Mouse (Mus musculus): ENCODE data around the gene Eepd1. TPM values are rescaled to one million over a fixed set of nuclear protein-coding genes. Genes with fewer than 3 reads are reported as not detected.
"Not testable (repeated sequence)": the region's sequence is repeated elsewhere in the genome, so short reads cannot be mapped to it uniquely, and the experiment has no call there.

Gene Eepd1
- polyA plus RNA-seq (2014; fragmentation: Nextera tagmentation; extraction: Ambion mirVana): 10.3 and 12.3 TPM in 2 replicates

- peak within 1 kb of the TSS; percentile 85 for H3K4me2 ChIP-seq (ENCODE audit: low read depth)
- H3K4me3 ChIP-seq (ENCODE audit: low read depth, low read length): peak within 1 kb of the TSS; percentile 73
- under 1% methylated on average over 64 of the region's 75 CpGs for WGBS
- DNase-seq (ENCODE audit: low spot score) (peak; percentile 95), ATAC-seq (ENCODE audit: insufficient read depth, low FRiP score, low TSS enrichment) (peak; percentile 98)
- no peak within 1 kb of the TSS for H3K27ac ChIP-seq (ENCODE audit: low read depth, low read length)
- no peaks in the 10 kb centered on the region for H3K36me3 ChIP-seq (ENCODE audit: control insufficient read depth, insufficient read depth, low read length)
- 0 out of 2 replicates have a peak, but pooled peaks cover 4% of the 10 kb centered on the region for H3K27me3 ChIP-seq (ENCODE audit: control insufficient read depth, insufficient read depth, low read length)
- no peaks in the 10 kb centered on the region for H3K9me3 ChIP-seq (ENCODE audit: control insufficient read depth, low read length)
- 0 out of 2 replicates have a peak, but pooled peaks cover 11% of the 10 kb centered on the region for H3K4me1 ChIP-seq (ENCODE audit: control insufficient read depth, insufficient read depth, low read length)
- peak within 1 kb of the TSS; percentile 70 for H3K9ac ChIP-seq (ENCODE audit: low read length)
These were observed at the start of gene Eepd1 for GRCm38 (mm10) chr9:25481344-25482095. Eepd1 (plus strand) TSS chr9:25481547.

DNA sequence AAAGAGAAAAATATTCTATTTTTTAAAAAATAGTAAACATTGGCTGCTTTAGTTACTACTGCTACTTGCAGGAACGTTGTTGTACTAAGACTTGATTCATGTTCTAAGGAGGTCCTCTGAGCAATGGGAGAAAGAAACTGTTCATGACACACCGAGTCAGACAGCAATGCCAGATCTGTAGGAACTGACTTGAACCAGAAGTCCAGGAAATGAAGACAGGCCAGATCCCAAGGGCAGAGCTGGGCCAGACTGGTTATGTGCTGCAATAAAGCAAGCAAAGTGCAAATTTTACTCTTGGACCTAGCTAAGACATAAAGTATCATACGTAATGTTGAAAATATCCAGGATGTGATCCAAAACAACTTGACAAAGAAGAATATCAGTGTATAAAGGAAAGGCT, 42.5 kb upstream of the Eepd1 start:
- Histone ChIP-seq H3K9ac (ENCODE audit: low read length) (no peak overlapping the region), H3K36me3 (ENCODE audit: control insufficient read depth, insufficient read depth, low read length) (no peaks in the 10 kb centered on the region)
- 86% methylated on average over 3 of the region's 3 CpGs for WGBS

GRCm38 (mm10) chr9:25440046-25440445, 41.3 kb upstream of the Eepd1 start:
- H3K9ac ChIP-seq (ENCODE audit: low read length); H3K9me3 ChIP-seq (ENCODE audit: control insufficient read depth, low read length); H3K27ac ChIP-seq (ENCODE audit: low read depth, low read length); H3K27me3 ChIP-seq (ENCODE audit: control insufficient read depth, insufficient read depth, low read length); H3K4me3 ChIP-seq (ENCODE audit: low read depth, low read length); DNase-seq (ENCODE audit: low spot score); H3K36me3 ChIP-seq (ENCODE audit: control insufficient read depth, insufficient read depth, low read length); H3K4me1 ChIP-seq (ENCODE audit: control insufficient read depth, insufficient read depth, low read length); H3K4me2 ChIP-seq (ENCODE audit: low read depth); ATAC-seq (ENCODE audit: insufficient read depth, low FRiP score, low TSS enrichment): not testable (repeated sequence)
- WGBS: 95% methylated on average over 2 of the region's 5 CpGs

More for the DNA sequence above, 42.5 kb upstream of the Eepd1 start:
- Histone ChIP-seq H3K27ac (ENCODE audit: low read depth, low read length) (no peak overlapping the region), H3K27me3 (ENCODE audit: control insufficient read depth, insufficient read depth, low read length) (no peaks in the 10 kb centered on the region), H3K4me2 (ENCODE audit: low read depth) (no peak overlapping the region), H3K4me1 (ENCODE audit: control insufficient read depth, insufficient read depth, low read length) (no peaks in the 10 kb centered on the region), H3K4me3 (ENCODE audit: low read depth, low read length) (no peak overlapping the region), H3K9me3 (ENCODE audit: control insufficient read depth, low read length) (no peaks in the 10 kb centered on the region)
- DNase-seq (ENCODE audit: low spot score) (no peak), ATAC-seq (ENCODE audit: insufficient read depth, low FRiP score, low TSS enrichment) (no peak)

GRCm38 (mm10) chr9:25442041-25442440, 39.3 kb upstream of the Eepd1 start:
- Histone ChIP-seq H3K27me3 (ENCODE audit: control insufficient read depth, insufficient read depth, low read length) (no peaks in the 10 kb centered on the region), H3K4me3 (ENCODE audit: low read depth, low read length) (no peak overlapping the region), H3K9me3 (ENCODE audit: control insufficient read depth, low read length) (no peaks in the 10 kb centered on the region), H3K4me2 (ENCODE audit: low read depth) (no peak overlapping the region), H3K36me3 (ENCODE audit: control insufficient read depth, insufficient read depth, low read length) (no peaks in the 10 kb centered on the region), H3K27ac (ENCODE audit: low read depth, low read length) (no peak overlapping the region), H3K9ac (ENCODE audit: low read length) (no peak overlapping the region), H3K4me1 (ENCODE audit: control insufficient read depth, insufficient read depth, low read length) (no peaks in the 10 kb centered on the region)
- ATAC-seq (ENCODE audit: insufficient read depth, low FRiP score, low TSS enrichment) (no peak), DNase-seq (ENCODE audit: low spot score) (no peak)

DNA sequence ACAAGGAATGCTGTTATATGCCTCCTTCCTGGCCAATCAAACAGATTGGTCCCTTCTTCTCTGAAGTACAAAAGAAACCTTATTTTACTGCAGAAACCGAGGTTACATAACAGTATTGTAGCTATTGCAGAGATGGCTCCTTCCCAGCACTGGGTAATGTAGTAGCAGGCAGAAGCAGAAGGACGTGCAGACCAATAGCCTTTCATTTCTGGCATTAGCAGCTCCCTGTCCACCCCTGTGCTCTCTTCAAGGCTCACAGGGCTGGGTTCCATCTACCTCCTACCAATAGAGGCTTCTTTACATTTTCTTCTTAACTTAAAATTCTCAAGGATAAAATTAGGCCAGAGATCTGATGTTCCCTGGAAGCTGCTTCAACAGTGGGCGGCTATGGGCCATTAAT, 38.3 kb upstream of the Eepd1 start:
- Histone ChIP-seq H3K9ac (ENCODE audit: low read length) (no peak overlapping the region), H3K9me3 (ENCODE audit: control insufficient read depth, low read length) (no peaks in the 10 kb centered on the region), H3K4me2 (ENCODE audit: low read depth) (no peak overlapping the region), H3K27me3 (ENCODE audit: control insufficient read depth, insufficient read depth, low read length) (no peaks in the 10 kb centered on the region), H3K27ac (ENCODE audit: low read depth, low read length) (no peak overlapping the region), H3K4me1 (ENCODE audit: control insufficient read depth, insufficient read depth, low read length) (no peaks in the 10 kb centered on the region), H3K4me3 (ENCODE audit: low read depth, low read length) (no peak overlapping the region), H3K36me3 (ENCODE audit: control insufficient read depth, insufficient read depth, low read length) (no peaks in the 10 kb centered on the region)
- 76% methylated on average over 3 of the region's 3 CpGs for WGBS
- ATAC-seq (ENCODE audit: insufficient read depth, low FRiP score, low TSS enrichment): no peak
- no peak for DNase-seq (ENCODE audit: low spot score)

- no peak for ATAC-seq (ENCODE audit: insufficient read depth, low FRiP score, low TSS enrichment)
- Histone ChIP-seq H3K4me2 (ENCODE audit: low read depth) (no peak overlapping the region), H3K4me1 (ENCODE audit: control insufficient read depth, insufficient read depth, low read length) (no peaks in the 10 kb centered on the region), H3K4me3 (ENCODE audit: low read depth, low read length) (no peak overlapping the region), H3K9ac (ENCODE audit: low read length) (no peak overlapping the region), H3K27ac (ENCODE audit: low read depth, low read length) (no peak overlapping the region), H3K9me3 (ENCODE audit: control insufficient read depth, low read length) (no peaks in the 10 kb centered on the region), H3K27me3 (ENCODE audit: control insufficient read depth, insufficient read depth, low read length) (no peaks in the 10 kb centered on the region), H3K36me3 (ENCODE audit: control insufficient read depth, insufficient read depth, low read length) (no peaks in the 10 kb centered on the region)
- DNase-seq (ENCODE audit: low spot score): no peak
These were observed 37.8 kb upstream of the Eepd1 start for GRCm38 (mm10) chr9:25443546-25443945.

DNA sequence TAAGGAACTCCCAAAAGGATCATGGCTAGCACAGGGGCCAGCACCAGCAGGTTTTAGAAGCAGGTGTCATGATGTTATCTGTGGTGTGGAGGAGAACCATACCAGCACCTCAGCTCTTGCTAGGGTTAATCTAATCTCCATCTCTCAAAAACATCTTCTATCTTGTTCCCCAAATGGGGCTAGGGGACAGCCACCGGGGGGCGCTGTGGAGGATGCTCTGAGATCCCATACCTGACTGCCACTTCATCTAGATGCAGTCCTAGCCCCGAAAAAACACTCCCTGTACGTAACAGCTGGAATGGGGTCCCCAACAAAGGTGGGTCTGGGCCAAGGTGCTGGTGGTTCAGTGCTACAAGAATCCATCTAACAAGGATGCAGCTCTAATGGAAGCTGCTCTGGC, 31.0 kb upstream of the Eepd1 start:
- H3K9ac ChIP-seq (ENCODE audit: low read length): no peak overlapping the region
- ATAC-seq (ENCODE audit: insufficient read depth, low FRiP score, low TSS enrichment) (no peak), DNase-seq (ENCODE audit: low spot score) (no peak)
- H3K4me2 ChIP-seq (ENCODE audit: low read depth): no peak overlapping the region
- H3K27ac ChIP-seq (ENCODE audit: low read depth, low read length): no peak overlapping the region
- WGBS: 61% methylated on average over 4 of the region's 4 CpGs
- no peaks in the 10 kb centered on the region for H3K9me3 ChIP-seq (ENCODE audit: control insufficient read depth, low read length)
- no peak overlapping the region for H3K4me3 ChIP-seq (ENCODE audit: low read depth, low read length)
- H3K4me1 ChIP-seq (ENCODE audit: control insufficient read depth, insufficient read depth, low read length): no peaks in the 10 kb centered on the region
- no peaks in the 10 kb centered on the region for H3K27me3 ChIP-seq (ENCODE audit: control insufficient read depth, insufficient read depth, low read length)
- H3K36me3 ChIP-seq (ENCODE audit: control insufficient read depth, insufficient read depth, low read length): no peaks in the 10 kb centered on the region

GRCm38 (mm10) chr9:25455027-25455426, 26.3 kb upstream of the Eepd1 start:
- Histone ChIP-seq H3K27me3 (ENCODE audit: control insufficient read depth, insufficient read depth, low read length) (no peaks in the 10 kb centered on the region), H3K9me3 (ENCODE audit: control insufficient read depth, low read length) (no peaks in the 10 kb centered on the region), H3K27ac (ENCODE audit: low read depth, low read length) (no peak overlapping the region), H3K4me3 (ENCODE audit: low read depth, low read length) (no peak overlapping the region), H3K9ac (ENCODE audit: low read length) (no peak overlapping the region), H3K4me1 (ENCODE audit: control insufficient read depth, insufficient read depth, low read length) (no peaks in the 10 kb centered on the region), H3K36me3 (ENCODE audit: control insufficient read depth, insufficient read depth, low read length) (no peaks in the 10 kb centered on the region), H3K4me2 (ENCODE audit: low read depth) (no peak overlapping the region)
- DNase-seq (ENCODE audit: low spot score): no peak
- 85% methylated on average over 2 of the region's 2 CpGs for WGBS
- ATAC-seq (ENCODE audit: insufficient read depth, low FRiP score, low TSS enrichment): no peak

GRCm38 (mm10) chr9:25460835-25461555, 20.4 kb upstream of the Eepd1 start:
- no peaks in the 10 kb centered on the region for H3K36me3 ChIP-seq (ENCODE audit: control insufficient read depth, insufficient read depth, low read length)
- H3K4me3 ChIP-seq (ENCODE audit: low read depth, low read length): no peak overlapping the region
- ATAC-seq (ENCODE audit: insufficient read depth, low FRiP score, low TSS enrichment): no peak
- DNase-seq (ENCODE audit: low spot score): no peak
- no peaks in the 10 kb centered on the region for H3K4me1 ChIP-seq (ENCODE audit: control insufficient read depth, insufficient read depth, low read length)
- WGBS: 91% methylated on average over 10 of the region's 10 CpGs
- no peak overlapping the region for H3K9ac ChIP-seq (ENCODE audit: low read length)
- H3K27me3 ChIP-seq (ENCODE audit: control insufficient read depth, insufficient read depth, low read length): no peaks in the 10 kb centered on the region
- H3K4me2 ChIP-seq (ENCODE audit: low read depth): no peak overlapping the region
- H3K27ac ChIP-seq (ENCODE audit: low read depth, low read length): no peak overlapping the region
- H3K9me3 ChIP-seq (ENCODE audit: control insufficient read depth, low read length): no peaks in the 10 kb centered on the region

Measured in neural tube, embryonic 11.5 days (tissue).